ENCODE assay signal across 8 mouse cellular contexts in genomic region chr19:29102098-29102497, GRCm38 (mm10). TPM values are rescaled to one million over a fixed set of nuclear protein-coding genes. Genes with fewer than 3 reads are reported as not detected.
DNase-seq lines count a peak whose midpoint lies in the region; ATAC-seq lines count a peak whose summit lies in the region.

No protein-coding gene starts in this region.

- peak overlapping the region; percentile 99 for H3K4me3 ChIP-seq in megakaryocyte, embryonic 14.5 days (replicated peaks)
- peak overlapping the region; percentile 98 for H3K4me3 ChIP-seq in embryonic facial prominence, embryonic 10.5 days
- peak overlapping the region; percentile 94 for H3K4me3 ChIP-seq in intestine, embryonic 16.5 days (ENCODE audit: low read length)
- peak overlapping the region; percentile 98 for H3K4me3 ChIP-seq in neural tube, embryonic 14.5 days (ENCODE audit: low read depth, low read length)

- H3K4me1 ChIP-seq in megakaryocyte, embryonic 14.5 days: peaks cover 60% of the 10 kb centered on the region
- peaks cover 16% of the 10 kb centered on the region for H3K4me1 ChIP-seq in embryonic facial prominence, embryonic 10.5 days
- peaks cover 10% of the 10 kb centered on the region for H3K4me1 ChIP-seq in intestine, embryonic 16.5 days (ENCODE audit: control insufficient read depth, insufficient read depth, low read length)
- peaks cover 8% of the 10 kb centered on the region; the same call in 1 of the 2 replicates for H3K4me1 ChIP-seq in neural tube, embryonic 14.5 days (ENCODE audit: control insufficient read depth, insufficient read depth, low read length)

- H3K9me3 ChIP-seq in megakaryocyte, embryonic 14.5 days: no peaks in the 10 kb centered on the region
- 0 out of 2 replicates have a peak, but pooled peaks cover 3% of the 10 kb centered on the region for H3K9me3 ChIP-seq in embryonic facial prominence, embryonic 10.5 days
- H3K9me3 ChIP-seq in intestine, embryonic 16.5 days (ENCODE audit: control insufficient read depth, low read length): no peaks in the 10 kb centered on the region
- H3K9me3 ChIP-seq in neural tube, embryonic 14.5 days (ENCODE audit: control insufficient read depth, low read length): no peaks in the 10 kb centered on the region

- ATAC-seq in megakaryocyte, adult 5-6 weeks (ENCODE audit: poor library complexity, severe bottlenecking): no peak
- ATAC-seq in intestine, embryonic 16.5 days: no peak
- no peak for ATAC-seq in neural tube, embryonic 14.5 days (ENCODE audit: low read depth)

- peak overlapping the region; percentile 90; the same call in 1 of the 2 replicates for H3K27ac ChIP-seq in embryonic facial prominence, embryonic 10.5 days (replicated peaks)
- no peak overlapping the region for H3K27ac ChIP-seq in intestine, embryonic 16.5 days (ENCODE audit: low read length)
- H3K27ac ChIP-seq in neural tube, embryonic 14.5 days (ENCODE audit: low read depth, low read length): no peak overlapping the region

- H3K4me2 ChIP-seq in intestine, embryonic 16.5 days (ENCODE audit: low read depth, low read length): peak overlapping the region; percentile 65
- peak overlapping the region; percentile 72 for H3K4me2 ChIP-seq in neural tube, embryonic 14.5 days (ENCODE audit: low read depth, low read length)

- H3K36me3 ChIP-seq in megakaryocyte, embryonic 14.5 days (replicated peaks; ENCODE audit: low read length): peaks cover 26% of the 10 kb centered on the region
- peaks cover 22% of the 10 kb centered on the region for H3K36me3 ChIP-seq in embryonic facial prominence, embryonic 10.5 days (replicated peaks)
- peaks cover 4% of the 10 kb centered on the region; the same call in 1 of the 2 replicates for H3K36me3 ChIP-seq in intestine, embryonic 16.5 days (ENCODE audit: control insufficient read depth, insufficient read depth, low read length)
- H3K36me3 ChIP-seq in neural tube, embryonic 14.5 days (ENCODE audit: control insufficient read depth, insufficient read depth, low read length): no peaks in the 10 kb centered on the region

- DNase-seq in embryonic facial prominence, embryonic 10.5 days (ENCODE audit: low spot score): peak; percentile 15
- no peak for DNase-seq in urinary bladder, postnatal 14 days (ENCODE audit: low spot score)
- DNase-seq in spleen, postnatal 4 days (ENCODE audit: low spot score in 2 of 2): no peak
- DNase-seq in spleen, postnatal 14 days (ENCODE audit: low spot score in 2 of 2): no peak

- H3K27me3 ChIP-seq in megakaryocyte, embryonic 14.5 days (replicated peaks): no peaks in the 10 kb centered on the region
- peaks cover 7% of the 10 kb centered on the region; the same call in 1 of the 2 replicates for H3K27me3 ChIP-seq in embryonic facial prominence, embryonic 10.5 days (replicated peaks; ENCODE audit: low read depth, poor library complexity, severe bottlenecking)
- no peaks in the 10 kb centered on the region for H3K27me3 ChIP-seq in intestine, embryonic 16.5 days (replicated peaks; ENCODE audit: control insufficient read depth, insufficient read depth, low read length)
- no peaks in the 10 kb centered on the region for H3K27me3 ChIP-seq in neural tube, embryonic 14.5 days (ENCODE audit: control insufficient read depth, insufficient read depth, low read length)

- WGBS in embryonic facial prominence, embryonic 10.5 days: 15% methylated on average over 13 of the region's 13 CpGs
- 10% methylated on average over 13 of the region's 13 CpGs for WGBS in intestine, embryonic 16.5 days
- WGBS in neural tube, embryonic 14.5 days: 14% methylated on average over 13 of the region's 13 CpGs

- H3K9ac ChIP-seq in intestine, embryonic 16.5 days (ENCODE audit: low read depth, low read length): peak overlapping the region; percentile 82
- peak overlapping the region; percentile 69; the same call in 1 of the 2 replicates for H3K9ac ChIP-seq in neural tube, embryonic 14.5 days (replicated peaks; ENCODE audit: low read depth, low read length)

RNA-seq across cellular contexts. Expression of gene Rcl1, which starts 0.9 kb away (rescaled TPM):
- polyA plus RNA-seq in megakaryocyte, embryonic 14.5 days (2012; ENCODE audit: insufficient read depth, low replicate concordance): 15.5 and 37.9 TPM in 2 replicates
- total RNA-seq in megakaryocyte, adult 5-6 weeks (2015): 3.2 and 5.0 TPM in 2 replicates
- total RNA-seq in megakaryocyte, adult 5-6 weeks (2017): 11.7 TPM in 2 replicates
- 89.9 and 95.4 TPM in 2 replicates for polyA plus RNA-seq in embryonic facial prominence, embryonic 10.5 days (2016; fragmentation: Nextera tagmentation; extraction: Ambion mirVana)
- polyA plus RNA-seq in intestine, embryonic 16.5 days (2015; fragmentation: Nextera tagmentation; extraction: Ambion mirVana): 49.8 and 62.0 TPM in 2 replicates
- 36.0 and 36.1 TPM in 2 replicates for polyA plus RNA-seq in neural tube, embryonic 14.5 days (2014; fragmentation: Nextera tagmentation; extraction: Ambion mirVana)

RNA-seq across cellular contexts. Expression of gene Ak3, which starts 54.3 kb away (rescaled TPM):
- 5.4 and 8.1 TPM in 2 replicates for polyA plus RNA-seq in megakaryocyte, embryonic 14.5 days (2012; ENCODE audit: insufficient read depth, low replicate concordance)
- 27.2 and 30.7 TPM in 2 replicates for total RNA-seq in megakaryocyte, adult 5-6 weeks (2015)
- 18.2 and 19.5 TPM in 2 replicates for total RNA-seq in megakaryocyte, adult 5-6 weeks (2017)
- polyA plus RNA-seq in embryonic facial prominence, embryonic 10.5 days (2016; fragmentation: Nextera tagmentation; extraction: Ambion mirVana): 71.7 and 73.8 TPM in 2 replicates
- polyA plus RNA-seq in intestine, embryonic 16.5 days (2015; fragmentation: Nextera tagmentation; extraction: Ambion mirVana): 104 and 115 TPM in 2 replicates
- 73.0 and 73.9 TPM in 2 replicates for polyA plus RNA-seq in neural tube, embryonic 14.5 days (2014; fragmentation: Nextera tagmentation; extraction: Ambion mirVana)
